Mouse (Mus musculus) cortical plate, adult 2 months (tissue): ENCODE results near the gene Synrg.

Source experiments
- CTCF ChIP-seq: fragments of 200-500 bp; IDR thresholded peaks from 2 replicates; pipeline ENCODE4 v1.5.1; 2011; ENCODE audit warnings: mild to moderate bottlenecking, control low read depth, low read length; ENCODE audit not compliant: insufficient read depth; ENCODE audit errors: extremely low read depth
- POLR2A ChIP-seq: fragments of 200-500 bp; IDR thresholded peaks from 2 replicates; pipeline ENCODE4 v1.6.1; 2011; ENCODE audit warnings: mild to moderate bottlenecking, low read length, control low read depth; ENCODE audit not compliant: insufficient read depth; ENCODE audit errors: extremely low read depth

- no peak for TF ChIP-seq POLR2A
- no peak for TF ChIP-seq CTCF
Measured at GRCm38 (mm10) chr11:84040621-84041020, 76.4 kb downstream of the Synrg start.
